Mouse (Mus musculus): ENCODE measurements around the gene Prdm9.

GRCm38 (mm10) chr17:15580072-15580447 lies 15.9 kb upstream of the Prdm9 start:
- TF ChIP-seq CTCF (IDR thresholded peaks at IDR 0.05; ENCODE audit: low read depth) (no peak), EP300 (IDR thresholded peaks at IDR 0.05; ENCODE audit: low read depth) (no peak)

Measured in liver, postnatal 0 days (tissue).